Mouse (Mus musculus) kidney, postnatal 0 days (tissue): Measurements from ENCODE around the gene Ush2a. TPM values are rescaled to one million over a fixed set of nuclear protein-coding genes. Genes with fewer than 3 reads are reported as not detected.

ENCODE experiments used
- ATAC-seq: fragments of 200-750 bp; cut with Nextera tagmentation; replicated peaks from 2 replicates; pipeline ENCODE4 v1.8.0; 2017; ENCODE audit warnings: low read depth, moderate number of reproducible peaks, moderate TSS enrichment, moderate library complexity; ENCODE audit not compliant: low FRiP score
- DNase-seq: peaks from one replicate; pipeline ENCODE4 v3.0.0-alpha.2; 2016; ENCODE audit warnings: low spot score
- H3K27ac ChIP-seq: fragments of 300-500 bp; sonication (generic); 2 replicates; pipeline ENCODE4 v1.5.1; 2014; ENCODE audit warnings: mild to moderate bottlenecking
- H3K27me3 ChIP-seq: fragments of 300-500 bp; sonication (generic); 2 replicates; pipeline ENCODE4 v1.6.1; 2014; ENCODE audit warnings: low read length, mixed read lengths; ENCODE audit not compliant: insufficient read depth
- H3K36me3 ChIP-seq: fragments of 300-500 bp; sonication (generic); 2 replicates; pipeline ENCODE4 v1.6.1; 2014; ENCODE audit warnings: low read length, mixed read lengths; ENCODE audit not compliant: insufficient read depth
- H3K4me1 ChIP-seq: fragments of 300-500 bp; sonication (generic); replicated peaks from 2 replicates; pipeline ENCODE4 v1.6.1; 2014; ENCODE audit warnings: antibody characterized with exemption, low read length, mixed read lengths; ENCODE audit not compliant: insufficient read depth
- H3K4me2 ChIP-seq: fragments of 300-500 bp; sonication (generic); 2 replicates; pipeline ENCODE4 v1.6.1; 2014; ENCODE audit warnings: mild to moderate bottlenecking, low read length, moderate library complexity, mixed read lengths
- H3K4me3 ChIP-seq: fragments of 300-500 bp; sonication (generic); replicated peaks from 2 replicates; pipeline ENCODE4 v1.5.1; 2014; ENCODE audit warnings: low read depth, low read length
- H3K9ac ChIP-seq: fragments of 300-500 bp; sonication (generic); 2 replicates; pipeline ENCODE4 v1.6.1; 2014; ENCODE audit warnings: low read depth, low read length
- H3K9me3 ChIP-seq: fragments of 300-500 bp; sonication (generic); replicated peaks from 2 replicates; pipeline ENCODE4 v1.6.1; 2016; ENCODE audit warnings: low read length, inconsistent platforms, mixed read lengths
- CTCF ChIP-seq: IDR thresholded peaks from 2 replicates; pipeline ENCODE4 v1.5.1; 2016; ENCODE audit warnings: antibody characterized with exemption, low read depth, mild to moderate bottlenecking, moderate library complexity
- WGBS: fragments of 180-500 bp; shearing (Covaris S2); extraction: QIAGEN DNeasy Blood & Tissue Kit; methylation state at CpG from one replicate; pipeline ENCODE4 v1.1.7; 2014; 5-methylcytosine and 5-hydroxymethylcytosine counted together
- polyA plus RNA-seq: library from polyadenylated mRNA; unstranded; fragments of >200 nt; fragmentation: Nextera tagmentation; extraction: Ambion mirVana; gene quantifications from 2 replicates; pipeline ENCODE4 v1.2.1, GENCODE M21; 2015

Ush2a gene
- polyA plus RNA-seq, 1 experiment from 2014 or later: not detected

- Histone ChIP-seq H3K36me3 (no peaks in the 10 kb centered on the region), H3K9ac (no peak overlapping the region), H3K27me3 (no peaks in the 10 kb centered on the region), H3K9me3 (no peaks in the 10 kb centered on the region), H3K4me2 (peak overlapping the region; percentile 46), H3K4me1 (no peaks in the 10 kb centered on the region), H3K27ac (no peak overlapping the region), H3K4me3 (peak overlapping the region; percentile 27)
- TF ChIP-seq CTCF: no peak
- ATAC-seq: no peak; the same call in 1 of the 2 replicates
- DNase-seq: peak; percentile 41
- WGBS: 5% methylated on average over 3 of the region's 3 CpGs
Observed at GRCm38 (mm10) chr1:188660339-188660738, 398.5 kb downstream of the Ush2a start.

GRCm38 (mm10) chr1:188660882-188661281 is 399.1 kb downstream of the Ush2a start:
- H3K36me3 ChIP-seq: no peaks in the 10 kb centered on the region
- no peaks in the 10 kb centered on the region for H3K4me1 ChIP-seq
- DNase-seq (peak; percentile 46), ATAC-seq (no peak)
- peak overlapping the region; percentile 27 for H3K4me3 ChIP-seq
- no peak for TF ChIP-seq CTCF
- 3% methylated on average over 8 of the region's 8 CpGs for WGBS
- H3K9me3 ChIP-seq: no peaks in the 10 kb centered on the region
- no peaks in the 10 kb centered on the region for H3K27me3 ChIP-seq
- peak overlapping the region; percentile 46 for H3K4me2 ChIP-seq
- no peak overlapping the region for H3K27ac ChIP-seq
- H3K9ac ChIP-seq: no peak overlapping the region

- Histone ChIP-seq H3K9ac (no peak overlapping the region), H3K36me3 (no peaks in the 10 kb centered on the region), H3K4me1 (no peaks in the 10 kb centered on the region), H3K27ac (no peak overlapping the region), H3K4me3 (no peak overlapping the region), H3K27me3 (no peaks in the 10 kb centered on the region), H3K9me3 (no peaks in the 10 kb centered on the region), H3K4me2 (no peak overlapping the region)
- ATAC-seq (no peak), DNase-seq (no peak)
- 53% methylated on average over 8 of the region's 8 CpGs for WGBS
- no peak for TF ChIP-seq CTCF
Observed at GRCm38 (mm10) chr1:188667460-188667859, 405.6 kb downstream of the Ush2a start.

- no peak for ATAC-seq
- Histone ChIP-seq H3K36me3 (no peaks in the 10 kb centered on the region), H3K4me2 (no peak overlapping the region), H3K4me3 (no peak overlapping the region), H3K9me3 (no peaks in the 10 kb centered on the region), H3K27me3 (no peaks in the 10 kb centered on the region), H3K4me1 (no peaks in the 10 kb centered on the region), H3K9ac (no peak overlapping the region), H3K27ac (no peak overlapping the region)
- TF ChIP-seq CTCF: no peak
- 72% methylated on average over 12 of the region's 12 CpGs for WGBS
- DNase-seq: no peak
Observed at GRCm38 (mm10) chr1:188668513-188668912, 406.7 kb downstream of the Ush2a start.

- WGBS: 93% methylated on average over 12 of the region's 12 CpGs
Observed at GRCm38 (mm10) chr1:188672871-188673270, 411.0 kb downstream of the Ush2a start.

GRCm38 (mm10) chr1:188674640-188675510 is 413.1 kb downstream of the Ush2a start:
- ATAC-seq (no peak), DNase-seq (no peak)
- Histone ChIP-seq H3K4me1 (no peaks in the 10 kb centered on the region), H3K4me3 (no peak overlapping the region), H3K4me2 (no peak overlapping the region), H3K27me3 (no peaks in the 10 kb centered on the region), H3K9ac (no peak overlapping the region), H3K27ac (no peak overlapping the region), H3K9me3 (no peaks in the 10 kb centered on the region), H3K36me3 (no peaks in the 10 kb centered on the region)
- no peak for TF ChIP-seq CTCF
- WGBS: 45% methylated on average over 8 of the region's 8 CpGs

More at GRCm38 (mm10) chr1:188672871-188673270, 411.0 kb downstream of the Ush2a start:
- H3K9me3 ChIP-seq: no peaks in the 10 kb centered on the region
- no peak overlapping the region for H3K27ac ChIP-seq
- H3K4me2 ChIP-seq: no peak overlapping the region
- no peak for TF ChIP-seq CTCF
- no peaks in the 10 kb centered on the region for H3K36me3 ChIP-seq
- H3K27me3 ChIP-seq: no peaks in the 10 kb centered on the region
- DNase-seq: no peak
- no peak overlapping the region for H3K4me3 ChIP-seq
- ATAC-seq: no peak
- H3K4me1 ChIP-seq: no peaks in the 10 kb centered on the region
- H3K9ac ChIP-seq: no peak overlapping the region
